Mouse (Mus musculus): Measurements from ENCODE around the gene Crlf1.

GRCm38 (mm10) chr8:70551558-70552161 lies 58.7 kb downstream of the Crlf1 start:
- TF ChIP-seq CTCF (IDR thresholded peaks at IDR 0.05; ENCODE audit: insufficient read depth, low read depth, low read length) = no peak
- TF ChIP-seq POLR2A (IDR thresholded peaks at IDR 0.05; ENCODE audit: insufficient read depth, low read depth, low read length) = no peak
